Mouse (Mus musculus) limb, embryonic 13.5 days (tissue): ENCODE data around the gene Cabp1. TPM values are rescaled to one million over a fixed set of nuclear protein-coding genes. Genes with fewer than 3 reads are reported as not detected.
"Not testable (repeated sequence)": the region's sequence is repeated elsewhere in the genome, so short reads cannot be mapped to it uniquely, and the experiment has no call there.

Experiments
- ATAC-seq: fragments of 200-750 bp; cut with Nextera tagmentation; 2 replicates; pipeline ENCODE4 v1.8.0; 2017; ENCODE audit warnings: low read depth, moderate number of reproducible peaks, moderate TSS enrichment; ENCODE audit not compliant: low FRiP score
- H3K27ac ChIP-seq: fragments of 300-500 bp; sonication (generic); 2 replicates; pipeline ENCODE4 v1.5.1; 2015; ENCODE audit warnings: inconsistent platforms, mild to moderate bottlenecking, moderate library complexity
- H3K27me3 ChIP-seq: fragments of 300-500 bp; sonication (generic); 2 replicates; pipeline ENCODE4 v1.6.1; 2015; ENCODE audit warnings: mild to moderate bottlenecking, inconsistent platforms
- H3K36me3 ChIP-seq: fragments of 300-500 bp; sonication (generic); 2 replicates; pipeline ENCODE4 v1.6.1; 2015; ENCODE audit warnings: inconsistent platforms, mild to moderate bottlenecking, moderate library complexity
- H3K4me1 ChIP-seq: fragments of 300-500 bp; sonication (generic); 2 replicates; pipeline ENCODE4 v1.6.1; 2015; ENCODE audit warnings: inconsistent platforms
- H3K4me2 ChIP-seq: fragments of 300-500 bp; sonication (generic); replicated peaks from 2 replicates; pipeline ENCODE4 v1.6.1; 2015; ENCODE audit warnings: inconsistent platforms, mild to moderate bottlenecking, moderate library complexity
- H3K4me3 ChIP-seq: fragments of 300-500 bp; sonication (generic); 2 replicates; pipeline ENCODE4 v1.5.1; 2015; ENCODE audit warnings: moderate library complexity, mild to moderate bottlenecking, inconsistent platforms
- H3K9ac ChIP-seq: fragments of 300-500 bp; sonication (generic); 2 replicates; pipeline ENCODE4 v1.6.1; 2015; ENCODE audit warnings: mild to moderate bottlenecking, inconsistent platforms
- H3K9me3 ChIP-seq: fragments of 300-500 bp; sonication (generic); 2 replicates; pipeline ENCODE4 v1.6.1; 2016; ENCODE audit warnings: inconsistent platforms
- WGBS: fragments of 180-500 bp; shearing (Covaris S2); methylation state at CpG from one replicate; pipeline ENCODE4 v1.1.7; 2015; 5-methylcytosine and 5-hydroxymethylcytosine counted together
- polyA plus RNA-seq: library from polyadenylated mRNA; unstranded; fragments of >200 nt; fragmentation: Nextera tagmentation; extraction: Ambion mirVana; gene quantifications from 2 replicates; pipeline ENCODE4 v1.2.1, GENCODE M21; 2015

Gene Cabp1
- polyA plus RNA-seq, 1 experiment from 2014 or later, result 0.75 TPM

DNA sequence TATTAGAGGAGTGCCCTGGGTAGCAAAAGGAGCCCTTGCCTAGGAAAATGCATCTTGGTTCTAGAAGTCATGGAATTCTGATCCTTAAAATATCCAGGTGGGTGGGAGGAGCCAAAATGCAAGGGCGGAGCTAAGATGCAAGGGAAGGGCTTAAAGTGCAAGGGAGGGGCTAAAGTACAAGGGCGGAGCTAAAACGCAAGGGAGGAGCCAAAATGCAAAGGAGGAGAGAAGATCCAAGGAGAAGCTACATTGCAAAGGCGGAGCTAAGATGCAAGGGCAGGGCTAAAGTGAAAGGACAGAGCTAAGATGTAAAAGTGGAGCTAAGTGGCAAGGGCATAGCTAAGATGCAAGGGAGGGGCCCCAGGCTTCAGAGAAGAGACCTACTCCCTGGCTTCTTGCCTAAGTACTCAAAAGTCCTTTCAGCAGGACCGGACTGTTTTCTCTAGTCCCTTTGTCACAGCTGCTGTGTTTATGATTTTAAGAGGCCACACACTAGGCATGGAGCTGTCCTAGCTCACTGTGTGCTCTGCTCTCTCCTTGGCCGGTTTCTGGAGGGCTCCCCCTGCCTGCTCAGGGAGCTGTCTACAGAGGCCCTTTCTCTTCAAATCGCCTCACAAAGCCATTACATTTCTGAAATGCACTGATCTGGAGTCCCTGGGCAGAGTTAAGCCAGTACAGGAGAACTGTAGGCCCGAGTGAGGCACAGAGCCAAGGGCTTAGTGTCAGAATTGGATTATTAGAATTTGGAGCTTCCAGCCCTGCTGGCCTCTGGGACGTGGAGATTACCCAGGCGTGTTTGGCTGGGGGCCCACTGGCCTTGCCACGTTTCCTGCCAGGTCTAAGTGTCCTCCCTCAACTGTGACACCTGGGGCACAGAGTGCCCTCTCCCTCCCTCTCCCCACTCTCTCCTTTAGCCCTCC is 28.0 kb downstream of the Cabp1 start:
- WGBS, result 51% methylated on average over 11 of the region's 11 CpGs
- Histone ChIP-seq H3K36me3 (no peaks in the 10 kb centered on the region), H3K27ac (peak overlapping the region; percentile 40; the same call in 1 of the 2 replicates), H3K4me2 (no peak overlapping the region), H3K27me3 (no peaks in the 10 kb centered on the region), H3K4me1 (peaks cover 33% of the 10 kb centered on the region), H3K9me3 (no peaks in the 10 kb centered on the region), H3K4me3 (no peak overlapping the region), H3K9ac (no peak overlapping the region)
- no peak for ATAC-seq

DNA sequence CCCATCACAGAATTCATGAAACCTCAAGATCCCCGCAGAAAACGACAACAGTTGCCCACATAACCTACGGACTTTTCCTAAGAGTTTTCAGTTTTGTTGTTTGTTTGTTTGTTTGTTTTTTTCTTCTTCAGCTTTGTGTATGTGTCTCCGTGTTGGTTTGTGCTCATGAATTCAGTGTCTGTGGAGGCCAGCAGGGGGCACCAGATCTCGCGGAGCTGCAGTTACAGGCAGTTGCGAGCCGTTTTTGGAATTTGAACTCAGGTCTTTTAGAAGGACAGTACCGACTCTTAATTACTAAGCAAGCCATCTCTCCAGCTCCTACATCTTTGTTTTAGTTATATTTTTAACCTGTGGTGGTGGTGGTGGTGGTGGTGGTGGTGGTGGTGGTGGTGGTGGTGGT is 28.8 kb downstream of the Cabp1 start:
- Histone ChIP-seq H3K27me3 (no peaks in the 10 kb centered on the region), H3K36me3 (no peaks in the 10 kb centered on the region), H3K4me3 (no peak overlapping the region), H3K27ac (no peak overlapping the region), H3K9ac (no peak overlapping the region), H3K9me3 (no peaks in the 10 kb centered on the region), H3K4me1 (peaks cover 40% of the 10 kb centered on the region), H3K4me2 (no peak overlapping the region)
- ATAC-seq, result no peak
- WGBS, result 63% methylated on average over 9 of the region's 9 CpGs

DNA sequence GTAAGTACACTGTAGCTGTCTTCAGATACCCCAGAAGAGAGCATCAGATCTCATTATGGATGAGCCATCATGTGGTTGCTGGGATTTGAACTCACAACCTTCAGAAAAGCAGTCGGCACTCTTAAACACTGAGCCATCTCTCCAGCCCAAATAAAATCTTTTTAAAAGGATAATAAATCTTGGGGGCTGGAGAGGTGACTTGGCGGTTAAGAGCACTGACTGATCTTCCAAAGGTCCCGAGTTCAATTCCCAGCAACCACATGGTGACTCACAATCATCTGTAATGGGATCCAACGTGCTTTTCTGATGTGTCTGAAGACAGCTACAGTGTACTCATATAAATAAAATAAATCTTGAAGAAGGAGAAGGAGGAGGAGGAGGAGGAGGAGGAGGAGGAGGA is 29.7 kb downstream of the Cabp1 start:
- H3K4me3 ChIP-seq, H3K27me3 ChIP-seq, H3K4me2 ChIP-seq, H3K9me3 ChIP-seq, ATAC-seq, H3K9ac ChIP-seq, H3K27ac ChIP-seq, H3K36me3 ChIP-seq: not testable (repeated sequence)
- peaks cover 40% of the 10 kb centered on the region for H3K4me1 ChIP-seq
- WGBS, result 81% methylated on average over 4 of the region's 4 CpGs

DNA sequence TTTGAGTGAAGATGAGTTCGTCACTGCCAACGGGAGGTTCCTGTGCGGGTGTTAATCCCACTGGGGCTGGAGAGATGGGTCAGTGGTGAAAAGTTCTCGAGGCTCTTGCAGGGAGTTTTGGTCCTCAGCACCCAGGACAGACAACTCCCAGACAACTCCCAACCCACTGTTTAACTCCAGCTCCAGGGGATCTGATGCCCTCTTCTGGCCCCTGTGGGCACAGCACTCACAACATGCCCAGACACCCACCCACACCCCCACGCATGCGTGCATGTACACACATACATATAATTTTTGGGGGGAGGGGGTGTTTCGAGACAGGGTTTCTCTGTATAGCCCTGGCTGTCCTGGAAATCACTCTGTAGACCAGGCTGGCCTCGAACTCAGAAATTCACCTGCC is 30.6 kb downstream of the Cabp1 start:
- no peak for ATAC-seq
- Histone ChIP-seq H3K9me3 (no peaks in the 10 kb centered on the region), H3K4me3 (peak overlapping the region; percentile 9; the same call in 1 of the 2 replicates), H3K36me3 (no peaks in the 10 kb centered on the region), H3K27ac (no peak overlapping the region), H3K4me2 (peak overlapping the region; percentile 39), H3K27me3 (no peaks in the 10 kb centered on the region), H3K4me1 (peaks cover 37% of the 10 kb centered on the region), H3K9ac (no peak overlapping the region; the same call in 1 of the 2 replicates)
- whole genome bisulfite sequencing, result 42% methylated on average over 8 of the region's 8 CpGs

DNA sequence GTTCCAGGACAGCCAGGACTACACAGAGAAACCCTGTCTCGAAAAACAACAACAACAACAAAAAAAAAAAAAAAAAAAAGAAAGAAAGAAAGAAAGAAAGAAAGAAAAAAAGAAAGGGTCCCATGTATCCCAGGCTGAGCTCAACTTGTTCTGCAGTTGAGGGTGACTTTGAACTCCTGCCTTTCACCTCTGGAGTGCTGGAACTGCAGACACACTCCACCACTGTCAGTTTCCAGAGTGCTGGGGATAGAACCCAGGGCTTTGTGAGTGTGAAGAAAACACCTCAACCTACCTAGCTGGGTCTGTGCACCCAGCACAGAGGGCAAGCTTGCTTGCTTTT is 32.3 kb downstream of the Cabp1 start:
- not testable (repeated sequence) for H3K4me2 ChIP-seq, H3K9me3 ChIP-seq, H3K9ac ChIP-seq, H3K4me3 ChIP-seq, ATAC-seq, H3K27ac ChIP-seq, H3K36me3 ChIP-seq, H3K27me3 ChIP-seq
- 91% methylated on average over 1 of the region's 1 CpGs for WGBS
- H3K4me1 ChIP-seq, result peaks cover 34% of the 10 kb centered on the region

DNA sequence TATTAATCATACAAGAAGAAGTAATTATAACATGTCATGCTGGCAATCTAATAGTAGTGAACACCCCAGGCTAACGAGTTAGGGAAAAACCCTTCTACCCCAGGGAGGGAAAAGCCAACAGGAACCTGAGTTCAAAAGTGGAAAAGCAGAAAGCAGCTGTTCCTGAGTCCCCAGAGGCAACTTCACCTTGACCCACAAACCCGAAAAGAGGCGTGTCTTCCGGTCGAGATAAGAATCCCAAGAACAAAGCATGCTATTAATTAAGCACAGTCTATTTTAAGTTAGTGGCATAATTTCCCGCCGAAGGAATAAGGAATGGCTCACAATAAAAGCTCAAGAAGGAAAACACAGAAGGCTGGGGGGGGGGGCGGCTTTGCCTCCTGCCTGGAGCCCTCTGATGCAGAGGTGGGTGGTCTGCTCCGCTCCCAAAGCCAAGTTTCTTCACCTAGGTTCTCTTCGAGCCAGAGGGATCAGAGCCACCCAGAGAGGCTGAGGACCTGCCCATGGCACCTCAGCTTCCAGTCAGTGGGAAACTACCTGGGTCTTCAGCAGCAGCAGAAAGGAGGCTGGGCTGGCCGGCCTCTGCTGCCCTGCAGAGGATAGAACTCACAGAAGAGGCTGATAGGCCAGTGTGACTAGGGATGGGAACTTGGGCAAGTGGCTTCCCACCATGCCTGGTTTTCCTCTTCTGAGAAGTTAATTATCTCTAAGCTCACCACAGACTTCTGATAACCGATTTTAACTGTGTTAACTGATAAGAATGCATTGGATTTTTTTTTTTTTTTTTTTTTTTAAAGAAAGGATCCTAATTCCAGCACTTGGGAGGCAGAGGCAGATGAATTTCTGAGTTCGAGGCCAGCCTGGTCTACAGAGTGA is 32.9 kb downstream of the Cabp1 start:
- H3K9ac ChIP-seq, result 0 out of 2 replicates have a peak overlapping the region, but pooled peaks have one; percentile 25
- H3K36me3 ChIP-seq, result no peaks in the 10 kb centered on the region
- no peak overlapping the region for H3K4me3 ChIP-seq
- H3K9me3 ChIP-seq, result no peaks in the 10 kb centered on the region
- H3K27me3 ChIP-seq, result no peaks in the 10 kb centered on the region
- no peak for ATAC-seq
- peak overlapping the region; percentile 14; the same call in 1 of the 2 replicates for H3K4me2 ChIP-seq
- H3K27ac ChIP-seq, result no peak overlapping the region; the same call in 1 of the 2 replicates
- H3K4me1 ChIP-seq, result peaks cover 37% of the 10 kb centered on the region
- WGBS, result 25% methylated on average over 13 of the region's 13 CpGs

DNA sequence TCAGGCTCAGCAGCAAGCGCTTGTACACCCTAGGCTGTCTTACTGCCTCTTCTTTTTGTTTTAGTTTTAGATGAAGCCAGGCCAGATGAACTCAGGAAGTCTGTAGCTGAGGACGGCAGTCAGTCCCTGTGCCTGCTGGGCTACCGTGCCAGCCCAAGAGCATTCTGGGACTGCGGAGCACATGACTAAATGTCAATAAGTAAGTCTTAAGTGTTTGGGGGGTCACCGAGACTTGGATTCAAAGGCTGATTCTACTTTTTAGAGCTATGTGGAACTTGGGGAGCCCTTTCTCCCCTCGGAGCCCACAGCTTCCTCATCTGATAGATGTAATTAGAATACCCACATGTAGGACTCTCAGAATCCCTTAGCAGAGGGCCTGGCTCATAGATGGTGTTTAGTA is 33.5 kb downstream of the Cabp1 start:
- no peak for ATAC-seq
- H3K4me2 ChIP-seq, result no peak overlapping the region
- no peak overlapping the region for H3K27ac ChIP-seq
- H3K27me3 ChIP-seq, result no peaks in the 10 kb centered on the region
- no peak overlapping the region for H3K4me3 ChIP-seq
- WGBS, result 59% methylated on average over 6 of the region's 6 CpGs
- H3K9ac ChIP-seq, result no peak overlapping the region
- H3K9me3 ChIP-seq, result no peaks in the 10 kb centered on the region
- no peaks in the 10 kb centered on the region for H3K36me3 ChIP-seq
- peaks cover 39% of the 10 kb centered on the region for H3K4me1 ChIP-seq

DNA sequence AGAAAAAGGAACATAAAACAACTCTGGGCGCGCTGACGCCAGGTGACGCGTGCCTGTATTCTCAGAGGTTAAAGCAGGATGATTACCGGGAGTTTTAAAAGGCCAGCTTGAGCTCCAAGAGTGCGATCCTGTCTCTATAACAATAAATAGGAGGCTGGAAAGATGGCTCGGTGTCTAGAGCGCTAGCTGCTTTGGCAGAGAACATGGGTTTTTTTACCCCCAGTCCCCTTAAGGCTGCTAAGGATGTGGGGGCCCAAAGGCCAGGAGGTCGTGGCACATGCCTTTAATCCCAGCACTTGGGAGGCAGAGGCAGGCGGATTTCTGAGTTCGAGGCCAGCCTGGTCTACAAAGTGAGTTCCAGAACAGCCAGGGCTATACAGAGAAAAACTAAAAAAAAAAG is 35.0 kb downstream of the Cabp1 start:
- H3K4me1 ChIP-seq, result peaks cover 54% of the 10 kb centered on the region
- H3K36me3 ChIP-seq, result no peaks in the 10 kb centered on the region
- no peaks in the 10 kb centered on the region for H3K27me3 ChIP-seq
- H3K9ac ChIP-seq, result peak overlapping the region; percentile 75
- peak overlapping the region; percentile 98 for H3K4me3 ChIP-seq
- WGBS, result 36% methylated on average over 12 of the region's 12 CpGs
- peak overlapping the region; percentile 97 for H3K27ac ChIP-seq
- no peak for ATAC-seq
- peak overlapping the region; percentile 88 for H3K4me2 ChIP-seq
- no peaks in the 10 kb centered on the region for H3K9me3 ChIP-seq

DNA sequence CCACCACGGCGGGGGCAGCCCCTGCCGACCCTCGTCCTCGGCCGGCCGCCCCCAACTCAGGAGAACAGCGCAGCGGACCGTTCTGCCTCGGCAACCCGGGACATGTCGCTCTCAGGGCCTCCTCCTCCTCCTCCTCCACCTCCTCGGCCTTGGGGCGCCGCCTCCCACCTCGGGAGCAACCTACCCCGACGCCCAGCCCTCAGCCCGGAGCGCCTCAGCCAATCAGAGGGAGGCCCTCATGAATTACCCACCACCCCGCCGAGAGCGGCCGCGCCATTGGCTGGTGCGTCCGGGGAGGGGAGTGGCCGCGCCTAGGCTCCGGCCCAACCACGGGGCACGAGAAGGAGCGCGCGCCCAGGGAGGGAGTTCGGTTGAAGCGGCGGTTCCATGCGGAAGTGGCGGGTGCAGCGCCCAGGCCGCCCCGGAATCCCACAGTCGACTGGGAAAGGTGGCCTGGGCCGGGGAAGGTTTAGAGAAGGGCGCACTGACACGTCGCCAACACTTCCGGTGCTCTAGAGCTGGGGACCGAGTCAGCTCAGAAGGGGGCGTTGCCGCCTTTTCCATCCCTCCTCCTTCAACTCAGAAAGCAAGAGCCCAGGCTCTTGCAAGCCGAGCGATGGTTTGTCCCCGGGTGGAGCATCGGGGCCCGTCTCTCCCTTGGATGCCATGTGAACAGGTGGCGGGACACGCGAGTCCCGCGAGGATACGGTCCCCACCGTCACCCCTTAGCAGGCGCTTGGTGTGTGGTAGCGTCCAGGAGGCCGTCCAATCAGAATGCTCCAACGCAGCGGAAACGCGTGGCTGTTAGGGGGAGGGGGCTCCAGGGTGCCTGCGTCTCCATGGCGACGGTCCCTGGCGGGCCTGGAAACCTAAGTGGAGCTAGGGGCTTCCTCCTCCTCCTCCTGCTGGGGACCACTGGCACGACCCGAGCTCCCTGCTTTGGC is 35.9 kb downstream of the Cabp1 start, which contains the start of gene Mlec:
Gene Mlec (minus strand): TSS at position 140 of the 944 bp plus-strand sequence.
- H3K27me3 ChIP-seq, result no peaks in the 10 kb centered on the region
- peak within 1 kb of the TSS; percentile 98 for H3K4me3 ChIP-seq
- peaks cover 60% of the 10 kb centered on the region for H3K4me1 ChIP-seq
- ATAC-seq, result peak; percentile 96
- H3K9ac ChIP-seq, result peak within 1 kb of the TSS; percentile 98
- peak within 1 kb of the TSS; percentile 97 for H3K27ac ChIP-seq
- H3K9me3 ChIP-seq, result no peaks in the 10 kb centered on the region
- WGBS, result under 1% methylated on average over 69 of the region's 78 CpGs
- H3K4me2 ChIP-seq, result peak within 1 kb of the TSS; percentile 88
- H3K36me3 ChIP-seq, result peaks cover 4% of the 10 kb centered on the region; the same call in 1 of the 2 replicates

DNA sequence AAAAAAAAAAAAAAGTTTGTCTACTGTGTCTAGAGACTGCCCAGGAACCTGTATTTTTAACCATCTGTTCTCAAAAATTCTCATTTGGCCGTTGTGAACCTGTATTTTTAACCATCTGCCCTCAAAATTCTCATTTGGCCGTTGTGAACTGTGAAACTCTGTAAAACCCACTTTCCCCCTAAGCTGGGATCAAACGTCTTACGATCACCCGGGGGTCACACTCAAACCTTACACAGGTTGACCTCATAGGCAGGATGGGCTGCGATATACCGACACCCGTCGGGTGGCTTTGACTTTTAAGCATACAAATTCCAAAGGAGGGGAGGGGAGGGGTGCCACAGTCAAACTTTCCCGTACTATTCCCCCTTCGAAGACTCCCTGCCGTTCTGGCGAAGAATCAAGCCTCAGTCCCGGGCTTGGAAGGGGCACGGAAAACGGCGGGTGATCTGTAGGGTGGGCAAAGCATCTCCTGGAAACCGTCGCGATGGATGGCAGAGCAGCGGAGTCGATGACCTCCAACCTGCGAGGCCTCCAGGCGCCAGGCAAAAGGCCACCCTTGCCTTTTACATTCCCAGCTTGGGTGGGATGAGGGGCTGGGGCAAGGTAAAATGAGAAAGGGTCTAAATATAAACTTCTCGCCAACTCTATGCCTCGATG is 37.1 kb downstream of the Cabp1 start:
- H3K9ac ChIP-seq, result peak overlapping the region; percentile 98
- H3K27ac ChIP-seq, result peak overlapping the region; percentile 92
- WGBS, result under 1% methylated on average over 26 of the region's 26 CpGs
- peak overlapping the region; percentile 88 for H3K4me2 ChIP-seq
- H3K4me3 ChIP-seq, result peak overlapping the region; percentile 98
- no peaks in the 10 kb centered on the region for H3K9me3 ChIP-seq
- no peaks in the 10 kb centered on the region for H3K27me3 ChIP-seq
- ATAC-seq, result no peak
- H3K4me1 ChIP-seq, result peaks cover 67% of the 10 kb centered on the region
- peaks cover 10% of the 10 kb centered on the region for H3K36me3 ChIP-seq

DNA sequence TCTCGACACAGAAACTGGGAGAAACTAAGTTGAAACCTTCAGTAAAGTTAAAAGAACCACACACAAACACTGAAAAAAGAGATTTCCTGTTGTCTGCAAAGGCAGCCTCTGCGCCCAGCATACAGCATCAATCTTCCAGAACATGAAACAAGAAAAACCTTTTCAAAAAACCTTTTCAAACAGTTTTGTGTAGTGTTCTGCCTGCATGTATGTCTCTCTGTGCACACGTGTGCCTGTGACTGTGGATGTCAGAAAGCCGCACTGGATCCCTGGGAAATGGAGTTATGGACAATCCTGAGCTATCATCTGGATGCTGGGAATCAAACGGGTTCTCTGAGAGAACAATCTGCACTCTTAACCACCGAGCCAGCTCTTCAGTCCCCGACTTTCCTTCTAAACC is 37.8 kb downstream of the Cabp1 start:
- no peak for ATAC-seq
- Histone ChIP-seq H3K9me3 (no peaks in the 10 kb centered on the region), H3K4me1 (peaks cover 71% of the 10 kb centered on the region), H3K9ac (peak overlapping the region; percentile 98), H3K4me2 (peak overlapping the region; percentile 88), H3K27me3 (no peaks in the 10 kb centered on the region), H3K27ac (peak overlapping the region; percentile 29; the same call in 1 of the 2 replicates), H3K36me3 (peaks cover 14% of the 10 kb centered on the region), H3K4me3 (peak overlapping the region; percentile 98)
- WGBS, result 51% methylated on average over 7 of the region's 7 CpGs
